Mouse (Mus musculus) stomach, embryonic 16.5 days (tissue): ENCODE data around the gene Banp. TPM values are rescaled to one million over a fixed set of nuclear protein-coding genes. Genes with fewer than 3 reads are reported as not detected.

ENCODE experiments used
- ATAC-seq: fragments of 200-750 bp; cut with Nextera tagmentation; 2 replicates; pipeline ENCODE4 v1.8.0; 2017; ENCODE audit warnings: moderate number of reproducible peaks, moderate TSS enrichment; ENCODE audit not compliant: insufficient read depth, low FRiP score
- H3K27ac ChIP-seq: fragments of 300-500 bp; sonication (generic); 2 replicates; pipeline ENCODE4 v1.5.1; 2014; ENCODE audit warnings: low read length
- H3K27me3 ChIP-seq: fragments of 300-500 bp; sonication (generic); 2 replicates; pipeline ENCODE4 v1.6.1; 2014; ENCODE audit warnings: low read length, control low read depth, mixed read lengths; ENCODE audit not compliant: control insufficient read depth, insufficient read depth
- H3K36me3 ChIP-seq: fragments of 300-500 bp; sonication (generic); 2 replicates; pipeline ENCODE4 v1.6.1; 2014; ENCODE audit warnings: low read length; ENCODE audit not compliant: control insufficient read depth, insufficient read depth
- H3K4me1 ChIP-seq: fragments of 300-500 bp; sonication (generic); 2 replicates; pipeline ENCODE4 v1.6.1; 2014; ENCODE audit warnings: low read length, control low read depth, mixed read lengths; ENCODE audit not compliant: control insufficient read depth, insufficient read depth
- H3K4me2 ChIP-seq: fragments of 300-500 bp; sonication (generic); 2 replicates; pipeline ENCODE4 v1.6.1; 2014; ENCODE audit warnings: low read depth, low read length, mixed read lengths
- H3K4me3 ChIP-seq: fragments of 300-500 bp; sonication (generic); replicated peaks from 2 replicates; pipeline ENCODE4 v1.5.1; 2014; ENCODE audit warnings: mild to moderate bottlenecking, low read length
- H3K9ac ChIP-seq: fragments of 300-500 bp; sonication (generic); 2 replicates; pipeline ENCODE4 v1.6.1; 2014; ENCODE audit warnings: low read length
- H3K9me3 ChIP-seq: fragments of 300-500 bp; sonication (generic); replicated peaks from 2 replicates; pipeline ENCODE4 v1.6.1; 2016; ENCODE audit warnings: low read length, control low read depth; ENCODE audit not compliant: control insufficient read depth
- WGBS: fragments of 180-500 bp; shearing (Covaris S2); extraction: QIAGEN DNeasy Blood & Tissue Kit; methylation state at CpG from one replicate; pipeline ENCODE4 v1.1.7; 2014; 5-methylcytosine and 5-hydroxymethylcytosine counted together
- polyA plus RNA-seq: library from polyadenylated mRNA; unstranded; fragments of >200 nt; fragmentation: Nextera tagmentation; extraction: Ambion mirVana; gene quantifications from 2 replicates; pipeline ENCODE4 v1.2.1, GENCODE M21; 2015

Banp gene
- 35.9 and 36.4 TPM in 2 replicates for polyA plus RNA-seq

- Histone ChIP-seq H3K9ac (peak within 1 kb of the TSS; percentile 99), H3K27me3 (no peaks in the 10 kb centered on the region), H3K4me1 (peaks cover 47% of the 10 kb centered on the region), H3K27ac (peak within 1 kb of the TSS; percentile 96), H3K9me3 (no peaks in the 10 kb centered on the region), H3K4me2 (peak within 1 kb of the TSS; percentile 92), H3K4me3 (peak within 1 kb of the TSS; percentile 89), H3K36me3 (no peaks in the 10 kb centered on the region)
- ATAC-seq: no peak
- 57% methylated on average over 6 of the region's 6 CpGs for WGBS
Observed at GRCm38 (mm10) chr8:121949222-121949800, at the start of gene Banp. Gene Banp, plus strand, starts transcription at chr8:121949750.

GRCm38 (mm10) chr8:121901498-121902236 lies 47.9 kb upstream of the Banp start:
- H3K4me2 ChIP-seq: 0 out of 2 replicates have a peak overlapping the region, but pooled peaks have one; percentile 0
- no peak overlapping the region for H3K4me3 ChIP-seq
- 39% methylated on average over 8 of the region's 8 CpGs for WGBS
- H3K36me3 ChIP-seq: no peaks in the 10 kb centered on the region
- peaks cover 53% of the 10 kb centered on the region for H3K4me1 ChIP-seq
- H3K9me3 ChIP-seq: no peaks in the 10 kb centered on the region
- no peak for ATAC-seq
- no peaks in the 10 kb centered on the region for H3K27me3 ChIP-seq
- H3K27ac ChIP-seq: no peak overlapping the region
- no peak overlapping the region for H3K9ac ChIP-seq

- ATAC-seq: no peak
- WGBS: 58% methylated on average over 6 of the region's 6 CpGs
- Histone ChIP-seq H3K4me1 (peaks cover 41% of the 10 kb centered on the region), H3K36me3 (no peaks in the 10 kb centered on the region), H3K27ac (no peak overlapping the region), H3K9ac (peak overlapping the region; percentile 34; the same call in 1 of the 2 replicates), H3K4me3 (no peak overlapping the region), H3K4me2 (no peak overlapping the region), H3K27me3 (no peaks in the 10 kb centered on the region), H3K9me3 (no peaks in the 10 kb centered on the region)
Observed at GRCm38 (mm10) chr8:121903977-121904376, 45.6 kb upstream of the Banp start.

- WGBS: 83% methylated on average over 9 of the region's 9 CpGs
- peak overlapping the region; percentile 77; the same call in 1 of the 2 replicates for H3K9ac ChIP-seq
Observed at GRCm38 (mm10) chr8:121904999-121905398, 44.6 kb upstream of the Banp start.

GRCm38 (mm10) chr8:121905420-121905819 lies 44.1 kb upstream of the Banp start:
- H3K27me3 ChIP-seq: no peaks in the 10 kb centered on the region
- H3K4me1 ChIP-seq: peaks cover 37% of the 10 kb centered on the region

More at GRCm38 (mm10) chr8:121904999-121905398, 44.6 kb upstream of the Banp start:
- ATAC-seq: no peak
- H3K4me1 ChIP-seq: peaks cover 37% of the 10 kb centered on the region
- H3K27ac ChIP-seq: no peak overlapping the region
- no peaks in the 10 kb centered on the region for H3K36me3 ChIP-seq
- H3K4me2 ChIP-seq: peak overlapping the region; percentile 1; the same call in 1 of the 2 replicates
- no peaks in the 10 kb centered on the region for H3K27me3 ChIP-seq
- H3K4me3 ChIP-seq: no peak overlapping the region
- no peaks in the 10 kb centered on the region for H3K9me3 ChIP-seq

GRCm38 (mm10) chr8:121905864-121906263 lies 43.7 kb upstream of the Banp start:
- H3K9me3 ChIP-seq: no peaks in the 10 kb centered on the region
- H3K27ac ChIP-seq: no peak overlapping the region
- no peaks in the 10 kb centered on the region for H3K36me3 ChIP-seq
- H3K4me3 ChIP-seq: peak overlapping the region; percentile 76
- no peaks in the 10 kb centered on the region for H3K27me3 ChIP-seq
- peaks cover 37% of the 10 kb centered on the region for H3K4me1 ChIP-seq
- H3K9ac ChIP-seq: peak overlapping the region; percentile 77
- H3K4me2 ChIP-seq: peak overlapping the region; percentile 72
- ATAC-seq: no peak
- 14% methylated on average over 5 of the region's 5 CpGs for WGBS

More at GRCm38 (mm10) chr8:121905420-121905819, 44.1 kb upstream of the Banp start:
- Histone ChIP-seq H3K4me3 (peak overlapping the region; percentile 76), H3K27ac (no peak overlapping the region), H3K9me3 (no peaks in the 10 kb centered on the region), H3K9ac (peak overlapping the region; percentile 77), H3K4me2 (peak overlapping the region; percentile 72), H3K36me3 (no peaks in the 10 kb centered on the region)
- ATAC-seq: no peak
- WGBS: 58% methylated on average over 1 of the region's 1 CpGs

GRCm38 (mm10) chr8:121906542-121907512 lies 42.7 kb upstream of the Banp start:
- peak overlapping the region; percentile 76 for H3K4me3 ChIP-seq
- peak overlapping the region; percentile 72 for H3K4me2 ChIP-seq
- WGBS: under 1% methylated on average over 69 of the region's 72 CpGs
- H3K4me1 ChIP-seq: peaks cover 30% of the 10 kb centered on the region
- H3K36me3 ChIP-seq: no peaks in the 10 kb centered on the region
- peak; percentile 39 for ATAC-seq
- no peaks in the 10 kb centered on the region for H3K27me3 ChIP-seq
- no peak overlapping the region for H3K27ac ChIP-seq
- H3K9me3 ChIP-seq: no peaks in the 10 kb centered on the region
- peak overlapping the region; percentile 77 for H3K9ac ChIP-seq

- WGBS: under 1% methylated on average over 61 of the region's 61 CpGs
- peak within 1 kb of the TSS; percentile 76 for H3K4me3 ChIP-seq
- H3K9ac ChIP-seq: peak within 1 kb of the TSS; percentile 77
- no peak within 1 kb of the TSS for H3K27ac ChIP-seq
- H3K36me3 ChIP-seq: no peaks in the 10 kb centered on the region
- H3K4me2 ChIP-seq: peak within 1 kb of the TSS; percentile 72
- ATAC-seq: peak; percentile 94
- H3K27me3 ChIP-seq: no peaks in the 10 kb centered on the region
- no peaks in the 10 kb centered on the region for H3K9me3 ChIP-seq
- H3K4me1 ChIP-seq: peaks cover 24% of the 10 kb centered on the region
Observed at GRCm38 (mm10) chr8:121907587-121908248, 41.8 kb upstream of the Banp start, which contains the start of gene Slc7a5. Gene Slc7a5, minus strand, starts transcription at chr8:121907694.
